Mouse (Mus musculus): ENCODE measurements around the gene Smad1.
A peak's percentile ranks its signal among the peaks of the same experiment; 100 is the strongest.

Gene Smad1

DNA sequence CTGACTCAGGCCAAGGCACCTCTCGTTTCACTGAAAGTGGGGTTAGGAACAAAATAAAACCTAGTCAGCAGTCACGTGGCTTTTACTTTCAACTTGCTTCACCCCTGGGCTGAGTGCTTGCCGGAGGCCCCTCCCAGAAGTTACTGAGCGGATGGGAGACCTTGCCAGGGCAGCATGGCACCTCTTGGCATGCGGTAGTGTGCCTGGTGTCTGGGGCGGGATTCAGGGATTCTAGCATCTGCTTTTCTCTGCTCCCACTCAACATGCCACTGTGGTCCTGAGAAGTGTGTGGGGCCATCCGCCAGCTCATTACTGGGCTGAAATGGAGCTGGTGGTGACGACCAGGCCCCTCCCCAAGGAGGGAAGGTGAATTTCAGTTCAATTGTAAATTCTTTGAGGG is 47.4 kb downstream of the Smad1 start:
- DNase-seq, result no peak

- no peak for DNase-seq
Measured at GRCm38 (mm10) chr8:79350805-79351204, 48.5 kb downstream of the Smad1 start.

- DNase-seq, result peak; percentile 62 to 68
Measured at GRCm38 (mm10) chr8:79350094-79350593, 49.2 kb downstream of the Smad1 start.

DNA sequence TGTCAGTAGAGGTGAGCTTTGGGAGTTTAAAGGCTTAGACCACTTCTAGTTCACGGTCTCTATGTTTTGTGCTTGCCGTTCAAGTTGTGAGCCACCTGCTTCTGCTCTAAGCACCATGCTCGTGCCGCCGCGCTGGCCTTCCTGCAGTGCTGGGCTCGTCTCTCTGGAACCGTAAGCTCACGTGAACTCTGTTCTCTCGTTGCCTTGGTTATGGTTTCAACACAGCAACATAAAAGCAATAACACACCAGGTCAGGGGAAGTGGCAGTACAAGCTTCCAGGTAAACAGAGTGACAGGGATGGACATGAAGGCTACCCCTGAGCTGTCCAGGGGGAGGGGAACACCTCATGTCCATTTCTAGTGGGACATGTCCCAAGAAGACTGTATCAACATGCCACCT is 52.9 kb downstream of the Smad1 start:
- DNase-seq, result no peak

DNA sequence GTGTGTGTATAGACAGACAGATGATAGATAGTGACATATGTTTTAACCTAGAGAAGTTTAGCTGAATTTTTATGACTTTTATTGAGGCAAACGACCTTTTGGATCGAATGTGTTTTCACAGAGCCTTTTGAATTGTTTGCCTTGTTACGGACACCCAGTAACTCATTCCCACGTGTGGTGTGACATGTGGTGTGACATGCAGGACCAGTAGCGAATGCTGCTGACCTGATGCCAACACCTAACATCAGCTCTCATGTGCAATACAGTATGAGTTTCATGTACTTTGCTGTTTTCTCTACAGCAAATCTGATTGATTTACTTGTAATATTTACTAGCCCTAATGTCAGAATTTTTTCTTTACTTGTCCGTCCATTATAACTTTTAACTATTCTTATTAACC is 53.5 kb downstream of the Smad1 start:
- DNase-seq, result no peak

GRCm38 (mm10) chr8:79341236-79341635 is 58.1 kb downstream of the Smad1 start:
- DNase-seq, result no peak

- DNase-seq, result peak in 1 of 2 experiments; percentile 50
Measured at GRCm38 (mm10) chr8:79339555-79339954, 59.8 kb downstream of the Smad1 start.

GRCm38 (mm10) chr8:79338619-79339018 is 60.7 kb downstream of the Smad1 start:
- no peak for DNase-seq

DNA sequence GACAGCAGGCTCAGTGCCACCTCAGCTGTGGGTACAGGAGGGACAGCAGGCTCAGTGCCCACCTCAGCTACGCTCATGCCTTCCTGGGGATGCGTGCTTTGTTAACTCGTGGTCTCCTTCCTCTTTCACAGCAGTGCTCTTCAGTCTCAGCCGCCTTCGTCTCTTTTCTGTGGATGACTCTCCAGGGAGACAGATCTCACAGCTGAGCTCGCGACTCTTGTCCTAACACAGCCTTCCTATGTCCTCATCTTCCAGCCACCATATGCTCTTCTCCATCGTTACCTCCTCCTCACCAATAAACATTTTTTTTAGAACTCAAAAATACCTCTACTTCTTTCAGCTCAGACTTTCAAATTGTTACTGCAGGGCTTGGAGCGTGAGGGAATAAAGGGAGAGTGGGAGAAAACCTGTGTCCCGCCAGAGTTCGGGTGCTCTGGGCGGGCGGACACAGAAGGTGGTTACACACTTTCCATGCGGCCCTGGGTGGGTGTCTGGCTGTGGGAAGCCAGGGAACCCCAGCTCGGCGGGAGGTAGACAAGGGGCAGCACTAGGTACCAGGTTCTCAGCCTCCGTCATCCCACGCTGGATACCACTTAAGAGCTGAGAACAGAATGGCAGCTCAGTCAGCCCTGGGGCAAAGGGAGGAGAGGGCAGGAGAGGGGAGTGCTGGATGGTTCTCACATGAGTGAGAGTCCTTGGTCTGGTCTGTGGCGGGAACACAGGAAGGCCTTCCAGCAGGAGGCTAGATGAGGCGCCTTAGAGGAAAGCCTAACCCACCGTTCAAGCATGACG is 67.0 kb downstream of the Smad1 start:
- no peak for DNase-seq

- no peak for DNase-seq
Measured at GRCm38 (mm10) chr8:79331571-79331970, 67.7 kb downstream of the Smad1 start.

- DNase-seq, result no peak
Measured at GRCm38 (mm10) chr8:79331017-79331416, 68.3 kb downstream of the Smad1 start.

DNA sequence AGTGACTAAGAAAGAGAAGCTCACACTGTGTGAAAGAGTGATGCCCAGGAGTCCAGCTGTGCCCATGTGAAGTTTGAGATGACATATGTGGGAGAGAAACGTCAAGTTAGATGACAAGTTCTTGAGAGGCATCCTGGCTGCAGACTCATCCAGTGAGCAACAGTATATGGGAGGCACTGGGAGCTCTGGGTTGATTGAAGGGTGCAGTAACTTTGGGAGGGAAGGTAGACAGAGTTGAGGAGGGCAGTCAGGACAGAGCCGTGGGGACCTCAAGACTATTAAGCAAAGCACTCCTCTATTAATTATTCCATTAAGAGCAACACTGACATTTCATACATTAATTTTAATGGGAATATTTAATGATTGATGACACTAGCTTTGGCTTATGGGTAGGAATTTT is 69.6 kb downstream of the Smad1 start:
- no peak for DNase-seq

- no peak for DNase-seq
Measured at GRCm38 (mm10) chr8:79329182-79329581, 70.1 kb downstream of the Smad1 start.

GRCm38 (mm10) chr8:79325510-79325909 is 73.8 kb downstream of the Smad1 start:
- no peak for DNase-seq

DNA sequence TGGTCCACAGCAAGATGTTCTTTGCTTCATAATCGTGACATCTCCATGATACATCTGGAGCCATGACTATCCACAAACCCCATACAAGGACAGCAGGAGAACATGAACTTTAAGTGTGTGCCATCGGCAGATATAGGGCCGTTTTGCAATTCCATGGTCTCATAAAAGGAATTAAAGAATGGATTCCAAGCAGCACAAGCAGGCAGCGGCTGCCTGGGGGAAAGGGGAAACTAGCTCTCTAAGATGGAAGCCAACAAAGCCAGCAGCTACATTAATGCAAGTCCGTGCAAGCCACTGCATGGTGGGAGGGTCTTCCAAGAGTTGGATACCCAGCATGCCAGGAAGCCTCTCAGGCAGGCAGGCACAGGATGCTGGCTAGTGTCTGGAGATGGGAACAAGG is 74.4 kb downstream of the Smad1 start:
- no peak for DNase-seq

GRCm38 (mm10) chr8:79324036-79324435 is 75.3 kb downstream of the Smad1 start:
- peak in 1 of 2 experiments; percentile 14 for DNase-seq

GRCm38 (mm10) chr8:79323121-79323520 is 76.2 kb downstream of the Smad1 start:
- no peak for DNase-seq

DNA sequence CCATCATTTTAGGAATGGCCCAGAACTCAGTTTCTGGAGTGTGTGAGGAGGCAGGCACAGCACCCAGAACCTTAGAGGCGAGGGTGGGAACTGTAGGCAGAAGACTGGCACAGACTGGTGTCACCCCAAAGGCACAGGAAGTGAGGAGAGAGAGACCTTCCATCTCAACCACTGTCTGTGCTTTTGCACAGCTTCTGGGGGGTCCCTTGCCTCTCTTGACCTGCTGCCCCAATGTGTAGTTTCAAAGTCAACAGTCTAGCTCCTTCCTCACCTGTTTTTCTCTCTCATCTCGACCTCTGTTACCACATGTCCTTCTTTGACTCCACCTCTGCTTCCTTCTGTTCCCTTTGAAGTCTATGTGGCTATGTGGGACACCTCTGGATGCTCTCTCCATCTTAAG is 88.5 kb downstream of the Smad1 start:
- no peak for DNase-seq

- DNase-seq, result no peak
Measured at GRCm38 (mm10) chr8:79305941-79306340, 93.4 kb downstream of the Smad1 start.

DNA sequence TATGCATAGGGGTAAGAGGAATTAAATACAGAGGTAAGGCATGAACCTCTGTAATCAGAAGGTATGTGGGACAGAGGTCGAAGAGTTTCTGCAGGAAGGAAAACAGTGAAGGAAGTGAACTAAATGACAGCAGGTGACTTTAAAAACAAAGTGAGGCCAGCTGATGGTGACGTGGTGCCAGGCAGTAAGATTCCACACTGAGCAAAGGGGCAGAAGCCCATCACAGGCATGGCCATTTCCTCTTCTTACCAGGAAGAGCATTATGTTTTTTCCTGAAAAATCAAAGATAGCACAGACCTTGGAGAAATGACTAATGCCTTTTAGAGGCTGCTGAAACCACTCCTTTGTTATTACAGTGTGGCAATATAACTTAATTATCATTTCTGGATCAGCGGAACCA is 97.8 kb downstream of the Smad1 start:
- DNase-seq, result no peak

GRCm38 (mm10) chr8:79299704-79300103 is 99.6 kb downstream of the Smad1 start:
- no peak for DNase-seq

DNA sequence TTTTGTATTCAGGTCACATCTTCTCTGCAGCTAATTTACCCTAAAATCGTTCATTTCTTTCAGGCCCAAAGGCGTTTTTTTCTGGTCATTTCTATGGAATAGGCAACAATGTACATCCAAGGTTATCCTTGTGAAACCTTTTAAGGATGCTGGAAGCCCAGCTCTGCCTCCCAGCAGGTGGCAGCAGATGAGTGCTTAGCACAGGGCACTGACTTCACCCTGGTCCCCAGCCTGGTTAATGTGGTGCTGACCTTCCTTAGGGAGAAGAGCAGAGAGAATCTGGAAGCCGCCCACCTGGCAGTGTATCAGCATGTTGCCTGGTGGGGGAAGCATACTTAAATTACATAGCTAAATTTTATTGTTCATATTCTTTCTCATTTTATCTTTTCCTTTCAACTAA is 101.6 kb downstream of the Smad1 start:
- peak; percentile 62 to 68 for DNase-seq

DNA sequence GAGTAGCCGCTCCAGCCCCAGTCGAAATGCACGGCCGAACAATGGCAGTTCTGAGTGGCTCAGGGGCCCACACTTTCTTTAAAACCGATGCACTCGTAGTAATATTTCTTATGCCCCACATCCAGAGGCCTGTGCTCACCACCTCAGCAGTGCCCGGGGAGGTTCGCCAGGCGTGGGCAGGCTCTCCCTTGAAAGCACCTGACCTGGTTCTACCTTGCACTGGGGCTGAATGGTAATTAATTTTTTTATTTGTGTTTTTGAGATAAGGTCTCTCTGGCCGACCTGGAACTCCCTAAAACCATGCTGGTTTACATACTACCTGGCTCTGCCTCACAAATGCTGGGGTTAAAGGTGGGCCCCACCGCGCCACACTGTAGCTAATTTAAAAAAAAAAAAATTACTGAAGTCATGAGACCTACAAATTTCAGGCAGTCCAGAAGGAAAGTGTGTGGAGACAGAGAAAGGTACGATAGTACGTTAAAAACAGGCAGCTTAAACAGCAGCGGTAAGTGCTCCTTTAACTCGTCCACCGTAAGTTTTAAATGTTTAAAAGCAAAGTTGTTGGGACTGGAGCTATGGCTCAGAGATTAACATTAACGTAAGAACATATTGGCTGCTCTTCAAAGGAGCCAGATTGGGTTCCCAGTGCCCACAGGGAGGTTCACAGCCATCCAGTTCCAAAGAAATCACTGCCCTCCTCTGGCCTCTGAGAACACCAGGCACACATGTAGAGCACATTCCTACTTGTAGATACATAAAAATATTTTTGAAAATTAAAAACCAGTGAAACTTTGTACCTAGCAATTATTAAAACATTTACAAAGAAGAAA is 103.8 kb downstream of the Smad1 start:
- DNase-seq, result no peak
